Mouse (Mus musculus) E14TG2a.4 (cell line): Measurements from ENCODE around the gene Timm8b.
A peak's percentile ranks its signal among the peaks of the same experiment; 100 is the strongest.

Experiments
- H3K27me3 ChIP-seq: 2 replicates; pipeline ENCODE4 v1.6.1; 2014; ENCODE audit warnings: low read length, control low read depth; ENCODE audit not compliant: insufficient read depth
- H3K36me3 ChIP-seq: 2 replicates; pipeline ENCODE4 v1.6.1; 2014; ENCODE audit warnings: low read length, control low read depth; ENCODE audit not compliant: insufficient read depth
- H3K4me1 ChIP-seq: replicated peaks from 2 replicates; pipeline ENCODE4 v1.6.1; 2014; ENCODE audit warnings: low read depth, low read length, control low read depth
- H3K4me3 ChIP-seq: replicated peaks from 2 replicates; pipeline ENCODE4 v1.5.1; 2014; ENCODE audit warnings: mild to moderate bottlenecking, low read length
- H3K9me3 ChIP-seq: 2 replicates; pipeline ENCODE4 v1.6.1; 2014; ENCODE audit warnings: low read length, control low read depth
- CTCF ChIP-seq: conservative IDR thresholded peaks from 2 replicates; pipeline ENCODE4 v1.5.1; 2014; ENCODE audit warnings: low read length
- NANOG ChIP-seq: IDR thresholded peaks from 2 replicates; pipeline ENCODE4 v1.6.1; 2014; ENCODE audit warnings: borderline replicate concordance, low read length, mixed read lengths
- POU5F1 ChIP-seq: IDR thresholded peaks from 2 replicates; pipeline ENCODE4 v1.6.1; 2014; ENCODE audit warnings: low read length, borderline replicate concordance

Timm8b gene

GRCm38 (mm10) chr9:50603189-50603997 lies at the start of gene Timm8b, which contains the start of gene Sdhd:
Gene Timm8b (plus strand): TSS chr9:50603910.
Gene Sdhd (minus strand): TSS chr9:50603812.
- H3K27me3 ChIP-seq = no peaks in the 10 kb centered on the region
- TF ChIP-seq NANOG (0 out of 2 replicates have a peak, but pooled peaks have one; percentile 7), CTCF (no peak), POU5F1 (no peak)
- H3K36me3 ChIP-seq = peaks cover 69% of the 10 kb centered on the region

DNA sequence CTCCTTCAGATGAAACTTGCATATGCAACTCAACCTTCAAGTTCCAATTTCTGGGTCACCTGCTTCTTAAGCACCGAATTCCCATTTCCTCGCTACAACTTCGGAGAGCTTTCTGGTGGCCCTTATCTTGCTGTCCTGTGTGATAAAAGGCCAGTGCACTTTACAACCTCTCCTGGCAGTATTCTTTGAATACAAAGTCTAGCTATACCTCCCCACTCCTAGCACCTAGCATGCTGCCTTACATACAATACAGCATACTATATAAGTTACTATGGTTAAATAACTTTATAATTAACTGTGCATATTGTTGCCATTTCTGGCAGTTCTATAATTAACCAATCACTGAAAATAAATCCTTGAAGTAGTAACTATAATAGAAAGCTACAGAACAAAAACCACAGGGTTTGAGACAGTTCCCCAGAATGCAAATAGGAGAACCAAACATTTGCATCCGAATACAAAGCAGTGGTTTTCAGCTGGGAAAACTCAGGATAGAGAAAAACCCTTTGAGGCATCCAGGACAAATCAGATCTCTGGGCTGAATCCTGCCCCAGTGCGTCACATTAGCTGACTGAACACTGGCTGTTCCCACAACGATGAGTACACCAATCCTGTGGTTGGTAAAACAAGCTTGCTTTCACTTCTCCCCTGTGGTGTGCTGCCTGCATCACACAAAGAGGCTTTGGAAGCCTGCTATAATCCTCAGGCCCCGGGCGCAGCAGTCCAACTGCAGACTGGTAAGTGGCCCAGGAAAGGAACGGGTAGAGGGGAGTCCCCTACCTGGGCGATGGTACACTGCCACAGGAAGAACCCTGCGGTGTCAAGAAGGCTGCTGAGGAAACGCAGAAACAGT lies 49.2 kb upstream of the Timm8b start, which contains the start of gene Il18:
Gene Il18 (plus strand): TSS at position 587 of the 853 bp plus-strand sequence.
- Histone ChIP-seq H3K9me3 (no peaks in the 10 kb centered on the region), H3K36me3 (no peaks in the 10 kb centered on the region), H3K4me3 (peak within 1 kb of the TSS; percentile 56), H3K27me3 (peaks cover 3% of the 10 kb centered on the region), H3K4me1 (peaks cover 22% of the 10 kb centered on the region)
- TF ChIP-seq CTCF (no peak), POU5F1 (no peak), NANOG (no peak)

More at GRCm38 (mm10) chr9:50603189-50603997, at the start of gene Timm8b, which contains the start of gene Sdhd:
- Histone ChIP-seq H3K4me3 (peak within 1 kb of the TSS; percentile 96), H3K9me3 (no peaks in the 10 kb centered on the region), H3K4me1 (peaks cover 46% of the 10 kb centered on the region)

DNA sequence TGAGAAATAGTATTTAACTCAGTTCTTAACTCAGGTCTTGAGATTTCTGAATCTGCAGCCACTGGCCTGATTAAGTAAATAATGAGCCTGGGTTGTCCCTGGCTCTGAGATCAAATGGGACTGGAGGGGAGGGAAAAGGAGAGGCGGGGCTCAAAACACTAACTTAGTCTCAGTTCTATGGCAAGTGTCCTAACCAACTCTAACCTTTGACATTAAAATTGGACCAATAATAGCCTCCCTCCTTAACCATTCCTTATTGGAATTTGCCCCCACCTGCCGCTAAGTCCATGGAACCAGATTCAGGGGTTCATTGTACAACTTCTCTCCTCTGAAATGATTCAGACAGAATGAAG lies 48.6 kb upstream of the Timm8b start, which contains the start of gene Bco2:
Gene Bco2 (minus strand): TSS at position 88 of the 353 bp plus-strand sequence.
- no peaks in the 10 kb centered on the region for H3K36me3 ChIP-seq
- TF ChIP-seq NANOG (no peak), POU5F1 (no peak), CTCF (no peak)
- H3K4me1 ChIP-seq = peaks cover 22% of the 10 kb centered on the region
- H3K4me3 ChIP-seq = peak within 1 kb of the TSS; percentile 56
- H3K9me3 ChIP-seq = no peaks in the 10 kb centered on the region
- peaks cover 6% of the 10 kb centered on the region for H3K27me3 ChIP-seq

DNA sequence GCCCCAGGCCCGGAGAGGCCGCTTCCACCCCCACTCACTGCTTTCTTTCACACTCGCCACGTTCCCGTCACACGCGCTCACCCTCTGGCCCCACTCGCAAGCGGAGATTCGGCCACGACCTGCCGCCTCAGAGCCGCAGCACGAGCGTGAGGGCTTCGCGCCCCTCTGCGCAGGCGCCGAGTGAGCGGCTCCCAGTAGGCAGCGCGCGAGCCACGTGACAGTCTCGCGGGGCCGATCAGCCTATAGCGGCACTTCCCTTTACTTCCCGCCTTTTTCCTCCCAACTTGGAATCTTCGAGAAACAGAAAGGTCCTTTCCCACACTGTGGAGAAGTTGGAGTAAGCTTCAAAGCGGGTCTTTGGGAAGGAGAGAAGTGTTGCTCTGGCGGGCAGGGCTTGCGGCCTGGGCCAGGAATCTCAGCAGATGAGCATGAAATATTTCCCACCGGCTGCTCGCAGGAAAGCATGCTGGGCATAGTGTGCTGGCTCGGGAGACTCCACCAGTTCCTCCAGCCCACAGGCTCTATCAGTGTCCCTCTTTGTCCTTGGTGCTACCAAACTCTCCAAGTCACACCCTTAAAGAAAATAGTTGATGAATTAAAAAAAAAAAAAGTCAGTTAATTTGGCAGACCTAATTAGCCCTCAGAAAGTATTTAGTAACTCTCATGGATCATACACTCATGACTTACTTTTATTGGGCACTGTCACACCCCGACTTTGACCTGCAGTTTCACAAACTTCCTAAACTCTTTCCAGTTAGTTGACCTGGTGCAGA lies 42.4 kb upstream of the Timm8b start, which contains the start of gene Tex12:
Gene Tex12 (minus strand): TSS at position 181 of the 773 bp plus-strand sequence.
- Histone ChIP-seq H3K9me3 (peaks cover 7% of the 10 kb centered on the region), H3K27me3 (peaks cover 32% of the 10 kb centered on the region), H3K4me3 (peak within 1 kb of the TSS; percentile 51; the same call in 1 of the 2 replicates), H3K36me3 (no peaks in the 10 kb centered on the region), H3K4me1 (no peaks in the 10 kb centered on the region)
- TF ChIP-seq POU5F1 (no peak), NANOG (no peak), CTCF (no peak)

GRCm38 (mm10) chr9:50561918-50562360 lies 41.8 kb upstream of the Timm8b start:
- Histone ChIP-seq H3K4me3 (no peak overlapping the region), H3K27me3 (peaks cover 32% of the 10 kb centered on the region)
- TF ChIP-seq POU5F1 (no peak), NANOG (no peak), CTCF (no peak)

GRCm38 (mm10) chr9:50565173-50565572 lies 38.5 kb upstream of the Timm8b start:
- TF ChIP-seq POU5F1 = no peak
- no peak for TF ChIP-seq CTCF
- TF ChIP-seq NANOG = no peak

More at GRCm38 (mm10) chr9:50561918-50562360, 41.8 kb upstream of the Timm8b start:
- no peaks in the 10 kb centered on the region for H3K36me3 ChIP-seq
- peaks cover 7% of the 10 kb centered on the region for H3K9me3 ChIP-seq
- H3K4me1 ChIP-seq = no peaks in the 10 kb centered on the region

GRCm38 (mm10) chr9:50565940-50566339 lies 37.8 kb upstream of the Timm8b start:
- peaks cover 22% of the 10 kb centered on the region for H3K27me3 ChIP-seq
- H3K4me3 ChIP-seq = no peak overlapping the region
- H3K9me3 ChIP-seq = peaks cover 7% of the 10 kb centered on the region
- TF ChIP-seq CTCF (no peak), POU5F1 (no peak), NANOG (no peak)
- no peaks in the 10 kb centered on the region for H3K4me1 ChIP-seq
- H3K36me3 ChIP-seq = no peaks in the 10 kb centered on the region

More at GRCm38 (mm10) chr9:50565173-50565572, 38.5 kb upstream of the Timm8b start:
- peaks cover 26% of the 10 kb centered on the region for H3K27me3 ChIP-seq
- no peak overlapping the region for H3K4me3 ChIP-seq
- no peaks in the 10 kb centered on the region for H3K36me3 ChIP-seq
- no peaks in the 10 kb centered on the region for H3K4me1 ChIP-seq
- H3K9me3 ChIP-seq = peaks cover 7% of the 10 kb centered on the region
